Mouse (Mus musculus): ENCODE measurements around the gene Apol7b. TPM values are rescaled to one million over a fixed set of nuclear protein-coding genes. Genes with fewer than 3 reads are reported as not detected.
"Not testable (repeated sequence)": the region's sequence is repeated elsewhere in the genome, so short reads cannot be mapped to it uniquely, and the experiment has no call there.

Gene Apol7b
- polyA plus RNA-seq, 1 experiment: not detected

- not testable (repeated sequence) for H3K4me3 ChIP-seq (ENCODE audit: insufficient read depth, low read length); H3K4me1 ChIP-seq (ENCODE audit: control insufficient read depth, insufficient read depth, low read length)
- H3K27ac ChIP-seq (ENCODE audit: insufficient read depth, low read length): 0 out of 2 replicates have a peak within 1 kb of the TSS, but pooled peaks have one; percentile 31
Observed at GRCm38 (mm10) chr15:77411035-77411434, 36.3 kb downstream of the Apol7b start, which contains the start of gene Apol9a. Gene Apol9a (minus strand): TSS chr15:77411135.

- not testable (repeated sequence) for H3K4me1 ChIP-seq (ENCODE audit: control insufficient read depth, insufficient read depth, low read length); H3K27ac ChIP-seq (ENCODE audit: insufficient read depth, low read length); H3K4me3 ChIP-seq (ENCODE audit: insufficient read depth, low read length)
Observed at GRCm38 (mm10) chr15:77406370-77406769, 40.9 kb downstream of the Apol7b start.

DNA sequence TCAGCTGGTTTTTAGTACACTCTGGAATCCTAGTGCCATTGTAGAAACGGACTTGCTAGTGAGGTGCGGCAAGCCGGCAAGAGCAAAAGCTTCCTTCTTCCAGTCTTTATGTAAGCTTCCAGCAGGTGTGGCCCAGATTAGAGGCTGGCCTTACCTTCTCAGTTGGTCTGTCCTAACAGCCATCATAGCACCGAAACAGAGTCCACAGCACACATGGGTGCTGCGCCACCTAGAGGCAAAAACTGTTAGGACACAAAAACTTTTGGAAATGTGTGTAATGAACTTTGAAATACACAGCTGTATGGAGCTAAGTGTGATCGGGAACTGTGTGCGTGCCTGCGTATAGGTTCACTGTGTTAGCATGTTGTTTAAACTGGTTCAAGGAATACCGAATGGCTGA, 48.3 kb downstream of the Apol7b start, which contains the start of gene Apol7a:
Gene Apol7a, minus strand, starts transcription at position 84 of the 400 bp plus-strand sequence.
- H3K4me3 ChIP-seq (ENCODE audit: insufficient read depth, low read length); H3K4me1 ChIP-seq (ENCODE audit: control insufficient read depth, insufficient read depth, low read length): not testable (repeated sequence)
- peak; percentile 55; the same call in 1 of the 2 replicates for TF ChIP-seq CTCF (IDR thresholded peaks at IDR 0.05; ENCODE audit: borderline replicate concordance, insufficient read depth, low read length)
- H3K27ac ChIP-seq (ENCODE audit: insufficient read depth, low read length): peak within 1 kb of the TSS; percentile 90

GRCm38 (mm10) chr15:77397450-77398132, 49.7 kb downstream of the Apol7b start:
- not testable (repeated sequence) for H3K4me3 ChIP-seq (ENCODE audit: insufficient read depth, low read length); H3K4me1 ChIP-seq (ENCODE audit: control insufficient read depth, insufficient read depth, low read length)
- H3K27ac ChIP-seq (ENCODE audit: insufficient read depth, low read length): peak overlapping the region; percentile 93
- TF ChIP-seq POLR2A (IDR thresholded peaks at IDR 0.05; ENCODE audit: low read depth, low read length): peak; percentile 45

- H3K27ac ChIP-seq (ENCODE audit: insufficient read depth, low read length); H3K4me1 ChIP-seq (ENCODE audit: control insufficient read depth, insufficient read depth, low read length); H3K4me3 ChIP-seq (ENCODE audit: insufficient read depth, low read length): not testable (repeated sequence)
Observed at GRCm38 (mm10) chr15:77393832-77394231, 53.5 kb downstream of the Apol7b start.

DNA sequence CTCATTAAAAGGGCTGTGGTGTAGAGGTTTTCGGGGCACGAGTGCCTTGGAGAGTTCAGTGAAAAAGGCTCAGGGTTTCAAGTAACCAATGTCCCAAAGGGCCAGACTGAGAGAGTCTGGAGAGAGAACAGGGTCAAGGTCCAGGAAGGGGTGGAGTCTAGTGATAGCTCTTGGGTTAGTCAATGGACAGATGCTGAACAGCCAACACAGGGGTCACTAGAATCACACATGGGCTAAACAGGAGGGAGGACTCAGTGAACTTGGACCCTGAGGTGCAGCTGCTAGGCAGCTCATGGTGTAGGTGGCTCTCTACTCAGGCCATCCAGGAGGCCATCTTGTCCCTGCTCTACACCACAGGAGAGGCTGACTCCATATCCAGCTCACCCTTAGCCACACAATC, 59.8 kb downstream of the Apol7b start:
- TF ChIP-seq POLR2A (IDR thresholded peaks at IDR 0.05; ENCODE audit: low read depth, low read length) (no peak), CTCF (IDR thresholded peaks at IDR 0.05; ENCODE audit: borderline replicate concordance, insufficient read depth, low read length) (no peak)
- H3K4me1 ChIP-seq (ENCODE audit: control insufficient read depth, insufficient read depth, low read length): no peaks in the 10 kb centered on the region
- no peak overlapping the region for H3K4me3 ChIP-seq (ENCODE audit: insufficient read depth, low read length)
- no peak overlapping the region for H3K27ac ChIP-seq (ENCODE audit: insufficient read depth, low read length)

GRCm38 (mm10) chr15:77384340-77385030, 62.8 kb downstream of the Apol7b start:
- no peak overlapping the region for H3K27ac ChIP-seq (ENCODE audit: insufficient read depth, low read length)
- no peak overlapping the region for H3K4me3 ChIP-seq (ENCODE audit: insufficient read depth, low read length)
- peaks cover 6% of the 10 kb centered on the region; the same call in 1 of the 2 replicates for H3K4me1 ChIP-seq (ENCODE audit: control insufficient read depth, insufficient read depth, low read length)
- TF ChIP-seq POLR2A (IDR thresholded peaks at IDR 0.05; ENCODE audit: low read depth, low read length) (no peak), CTCF (IDR thresholded peaks at IDR 0.05; ENCODE audit: borderline replicate concordance, insufficient read depth, low read length) (no peak)

- H3K4me3 ChIP-seq (ENCODE audit: insufficient read depth, low read length): no peak overlapping the region
- TF ChIP-seq POLR2A (IDR thresholded peaks at IDR 0.05; ENCODE audit: low read depth, low read length) (no peak), CTCF (IDR thresholded peaks at IDR 0.05; ENCODE audit: borderline replicate concordance, insufficient read depth, low read length) (no peak)
- peaks cover 9% of the 10 kb centered on the region; the same call in 1 of the 2 replicates for H3K4me1 ChIP-seq (ENCODE audit: control insufficient read depth, insufficient read depth, low read length)
- H3K27ac ChIP-seq (ENCODE audit: insufficient read depth, low read length): no peak overlapping the region
Observed at GRCm38 (mm10) chr15:77382880-77383279, 64.4 kb downstream of the Apol7b start.

- peaks cover 9% of the 10 kb centered on the region; the same call in 1 of the 2 replicates for H3K4me1 ChIP-seq (ENCODE audit: control insufficient read depth, insufficient read depth, low read length)
- H3K4me3 ChIP-seq (ENCODE audit: insufficient read depth, low read length): no peak overlapping the region
- TF ChIP-seq POLR2A (IDR thresholded peaks at IDR 0.05; ENCODE audit: low read depth, low read length) (no peak), CTCF (IDR thresholded peaks at IDR 0.05; ENCODE audit: borderline replicate concordance, insufficient read depth, low read length) (no peak)
- H3K27ac ChIP-seq (ENCODE audit: insufficient read depth, low read length): no peak overlapping the region
Observed at GRCm38 (mm10) chr15:77382271-77382850, 64.9 kb downstream of the Apol7b start.

DNA sequence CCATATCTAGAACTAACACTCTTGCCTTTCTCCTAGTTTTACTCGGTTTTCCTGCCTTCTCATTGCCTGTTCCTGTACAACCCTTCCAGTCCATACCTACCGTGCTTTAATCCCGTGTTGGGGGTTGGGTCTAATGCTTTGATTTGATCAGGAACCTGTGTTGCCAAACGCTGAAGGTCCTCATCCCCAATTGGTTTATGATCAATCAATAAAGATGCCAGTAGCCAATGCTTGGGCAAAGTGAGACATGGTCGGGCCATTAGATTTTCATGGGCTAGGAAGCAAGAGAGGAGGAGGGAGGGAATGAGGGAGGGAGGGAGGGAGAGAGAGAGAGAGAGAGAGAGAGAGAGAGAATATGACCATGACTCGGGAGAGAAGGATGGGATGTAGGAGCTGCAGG, 65.8 kb downstream of the Apol7b start:
- Histone ChIP-seq H3K4me1 (ENCODE audit: control insufficient read depth, insufficient read depth, low read length) (peaks cover 9% of the 10 kb centered on the region; the same call in 1 of the 2 replicates), H3K4me3 (ENCODE audit: insufficient read depth, low read length) (no peak overlapping the region), H3K27ac (ENCODE audit: insufficient read depth, low read length) (no peak overlapping the region)
- no peak for TF ChIP-seq POLR2A (IDR thresholded peaks at IDR 0.05; ENCODE audit: low read depth, low read length)
- no peak for TF ChIP-seq CTCF (IDR thresholded peaks at IDR 0.05; ENCODE audit: borderline replicate concordance, insufficient read depth, low read length)
